Mouse (Mus musculus) hindbrain, embryonic 15.5 days (tissue): ENCODE data around the gene Hcfc2. TPM values are rescaled to one million over a fixed set of nuclear protein-coding genes. Genes with fewer than 3 reads are reported as not detected.

ENCODE experiments used
- ATAC-seq: fragments of 200-750 bp; cut with Nextera tagmentation; 2 replicates; pipeline ENCODE4 v1.8.0; 2017; ENCODE audit warnings: low read depth, moderate number of reproducible peaks, moderate TSS enrichment; ENCODE audit not compliant: low FRiP score
- H3K27ac ChIP-seq: fragments of 300-500 bp; sonication (generic); replicated peaks from 2 replicates; pipeline ENCODE4 v1.5.1; 2015; ENCODE audit warnings: mild to moderate bottlenecking, inconsistent platforms
- H3K27me3 ChIP-seq: fragments of 300-500 bp; sonication (generic); 2 replicates; pipeline ENCODE4 v1.6.1; 2015; ENCODE audit warnings: control low read depth, inconsistent platforms
- H3K36me3 ChIP-seq: fragments of 300-500 bp; sonication (generic); 2 replicates; pipeline ENCODE4 v1.6.1; 2015; ENCODE audit warnings: control low read depth, inconsistent platforms
- H3K4me1 ChIP-seq: fragments of 300-500 bp; sonication (generic); replicated peaks from 2 replicates; pipeline ENCODE4 v1.6.1; 2015; ENCODE audit warnings: control low read depth, inconsistent platforms
- H3K4me2 ChIP-seq: fragments of 300-500 bp; sonication (generic); 2 replicates; pipeline ENCODE4 v1.6.1; 2015; ENCODE audit warnings: moderate library complexity, mild to moderate bottlenecking, inconsistent platforms
- H3K4me3 ChIP-seq: fragments of 300-500 bp; sonication (generic); 2 replicates; pipeline ENCODE4 v1.5.1; 2015; ENCODE audit warnings: mild to moderate bottlenecking, inconsistent platforms
- H3K9ac ChIP-seq: fragments of 300-500 bp; sonication (generic); 2 replicates; pipeline ENCODE4 v1.6.1; 2015; ENCODE audit warnings: inconsistent platforms
- H3K9me3 ChIP-seq: fragments of 300-500 bp; sonication (generic); 2 replicates; pipeline ENCODE4 v1.6.1; 2016; ENCODE audit warnings: control low read depth, inconsistent platforms
- WGBS: fragments of 180-500 bp; shearing (Covaris S2); methylation state at CpG from one replicate; pipeline ENCODE4 v1.1.7; 2015; 5-methylcytosine and 5-hydroxymethylcytosine counted together
- polyA plus RNA-seq: library from polyadenylated mRNA; unstranded; fragments of >200 nt; fragmentation: Nextera tagmentation; extraction: Ambion mirVana; gene quantifications from 2 replicates; pipeline ENCODE4 v1.2.1, GENCODE M21; 2015

Gene Hcfc2
- polyA plus RNA-seq, 1 experiment from 2014 or later, result 35.9 TPM

DNA sequence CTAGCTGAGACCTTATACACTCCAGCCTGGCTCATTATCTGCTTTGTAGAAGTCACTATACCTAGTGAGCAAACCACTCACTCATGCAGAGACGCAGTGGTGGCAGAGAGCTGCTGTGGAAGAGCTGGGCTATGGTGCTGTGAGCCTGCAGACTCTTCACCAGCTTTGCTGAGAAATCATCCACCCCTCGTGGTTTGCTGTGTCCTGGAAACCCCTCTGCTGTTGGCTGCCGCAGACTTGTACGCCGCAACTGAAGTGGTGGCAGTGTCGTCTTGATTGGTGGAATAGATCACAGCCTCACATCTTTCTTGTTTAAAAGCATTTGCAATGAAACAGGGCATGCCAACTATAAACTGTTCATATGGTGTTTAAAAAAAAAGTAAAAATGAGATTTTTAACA lies 48.3 kb downstream of the Hcfc2 start:
- Histone ChIP-seq H3K9me3 (no peaks in the 10 kb centered on the region), H3K27ac (no peak overlapping the region), H3K9ac (no peak overlapping the region), H3K4me1 (no peaks in the 10 kb centered on the region), H3K4me3 (no peak overlapping the region), H3K36me3 (peaks cover 48% of the 10 kb centered on the region), H3K4me2 (no peak overlapping the region), H3K27me3 (no peaks in the 10 kb centered on the region)
- WGBS, result 90% methylated on average over 6 of the region's 6 CpGs
- no peak for ATAC-seq

GRCm38 (mm10) chr10:82745301-82745700 lies 49.3 kb downstream of the Hcfc2 start:
- ATAC-seq, result no peak
- no peak overlapping the region for H3K9ac ChIP-seq
- H3K4me2 ChIP-seq, result no peak overlapping the region
- no peaks in the 10 kb centered on the region for H3K27me3 ChIP-seq
- WGBS, result 86% methylated on average over 5 of the region's 5 CpGs
- no peak overlapping the region for H3K27ac ChIP-seq
- H3K36me3 ChIP-seq, result peaks cover 48% of the 10 kb centered on the region
- H3K4me3 ChIP-seq, result no peak overlapping the region
- H3K4me1 ChIP-seq, result no peaks in the 10 kb centered on the region
- no peaks in the 10 kb centered on the region for H3K9me3 ChIP-seq

GRCm38 (mm10) chr10:82746988-82747850 lies 51.3 kb downstream of the Hcfc2 start:
- peaks cover 61% of the 10 kb centered on the region for H3K36me3 ChIP-seq
- H3K9me3 ChIP-seq, result no peaks in the 10 kb centered on the region
- WGBS, result 91% methylated on average over 15 of the region's 15 CpGs
- no peak overlapping the region for H3K4me2 ChIP-seq
- no peak overlapping the region for H3K4me3 ChIP-seq
- no peaks in the 10 kb centered on the region for H3K4me1 ChIP-seq
- ATAC-seq, result no peak
- no peak overlapping the region for H3K27ac ChIP-seq
- H3K9ac ChIP-seq, result no peak overlapping the region
- no peaks in the 10 kb centered on the region for H3K27me3 ChIP-seq

- Histone ChIP-seq H3K36me3 (peaks cover 83% of the 10 kb centered on the region), H3K4me1 (no peaks in the 10 kb centered on the region), H3K9me3 (no peaks in the 10 kb centered on the region), H3K27me3 (no peaks in the 10 kb centered on the region), H3K27ac (no peak overlapping the region), H3K4me2 (no peak overlapping the region), H3K4me3 (no peak overlapping the region), H3K9ac (no peak overlapping the region)
- 88% methylated on average over 6 of the region's 6 CpGs for WGBS
- ATAC-seq, result no peak
Observed at GRCm38 (mm10) chr10:82750778-82751177, 54.8 kb downstream of the Hcfc2 start.

GRCm38 (mm10) chr10:82752921-82753320 lies 57.0 kb downstream of the Hcfc2 start:
- H3K4me3 ChIP-seq, result no peak overlapping the region
- no peak overlapping the region for H3K4me2 ChIP-seq
- no peak for ATAC-seq
- H3K27me3 ChIP-seq, result no peaks in the 10 kb centered on the region
- no peaks in the 10 kb centered on the region for H3K9me3 ChIP-seq
- H3K9ac ChIP-seq, result no peak overlapping the region
- peaks cover 8% of the 10 kb centered on the region; the same call in 1 of the 2 replicates for H3K4me1 ChIP-seq
- peaks cover 88% of the 10 kb centered on the region for H3K36me3 ChIP-seq
- H3K27ac ChIP-seq, result no peak overlapping the region
- 93% methylated on average over 3 of the region's 3 CpGs for WGBS

GRCm38 (mm10) chr10:82754642-82755041 lies 58.7 kb downstream of the Hcfc2 start:
- peaks cover 17% of the 10 kb centered on the region for H3K4me1 ChIP-seq
- no peak overlapping the region for H3K4me3 ChIP-seq
- no peak overlapping the region for H3K9ac ChIP-seq
- H3K36me3 ChIP-seq, result peaks cover 81% of the 10 kb centered on the region
- H3K9me3 ChIP-seq, result no peaks in the 10 kb centered on the region
- no peaks in the 10 kb centered on the region for H3K27me3 ChIP-seq
- WGBS, result 97% methylated on average over 1 of the region's 1 CpGs
- ATAC-seq, result no peak
- H3K4me2 ChIP-seq, result no peak overlapping the region
- H3K27ac ChIP-seq, result no peak overlapping the region

GRCm38 (mm10) chr10:82755213-82755890 lies 59.4 kb downstream of the Hcfc2 start:
- no peak overlapping the region for H3K27ac ChIP-seq
- H3K27me3 ChIP-seq, result no peaks in the 10 kb centered on the region
- no peak for ATAC-seq
- no peak overlapping the region for H3K9ac ChIP-seq
- H3K4me3 ChIP-seq, result no peak overlapping the region
- peaks cover 25% of the 10 kb centered on the region for H3K4me1 ChIP-seq
- H3K36me3 ChIP-seq, result peaks cover 78% of the 10 kb centered on the region
- 91% methylated on average over 11 of the region's 11 CpGs for WGBS
- H3K4me2 ChIP-seq, result no peak overlapping the region
- H3K9me3 ChIP-seq, result no peaks in the 10 kb centered on the region

- ATAC-seq, result no peak
- Histone ChIP-seq H3K27me3 (no peaks in the 10 kb centered on the region), H3K36me3 (peaks cover 67% of the 10 kb centered on the region), H3K9ac (no peak overlapping the region), H3K27ac (no peak overlapping the region), H3K9me3 (no peaks in the 10 kb centered on the region), H3K4me2 (no peak overlapping the region), H3K4me1 (peaks cover 36% of the 10 kb centered on the region), H3K4me3 (no peak overlapping the region)
- 87% methylated on average over 9 of the region's 9 CpGs for WGBS
Observed at GRCm38 (mm10) chr10:82756466-82756865, 60.5 kb downstream of the Hcfc2 start.

DNA sequence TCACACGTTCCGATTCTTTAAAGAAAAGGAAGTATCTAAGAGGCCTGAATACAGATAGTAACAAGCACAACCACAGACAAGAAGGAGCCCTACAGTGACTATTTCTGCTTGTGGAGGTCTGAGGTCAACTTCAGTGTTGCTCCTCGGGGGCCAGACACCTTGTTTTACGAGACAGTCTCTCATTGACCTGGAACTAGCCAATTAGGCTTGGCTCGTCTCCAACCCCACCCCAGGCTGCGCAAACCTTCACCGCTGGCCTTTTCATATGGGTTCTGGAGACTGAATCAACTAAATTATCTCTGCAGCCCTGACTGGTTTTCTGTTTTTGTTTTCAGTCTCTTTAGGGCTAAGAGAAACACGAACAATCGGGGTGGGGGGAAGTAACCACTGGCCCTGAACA lies 61.4 kb downstream of the Hcfc2 start:
- H3K4me2 ChIP-seq, result no peak overlapping the region
- WGBS, result 70% methylated on average over 9 of the region's 9 CpGs
- no peak for ATAC-seq
- H3K4me3 ChIP-seq, result no peak overlapping the region
- H3K4me1 ChIP-seq, result peaks cover 43% of the 10 kb centered on the region
- no peak overlapping the region for H3K9ac ChIP-seq
- no peak overlapping the region for H3K27ac ChIP-seq
- peaks cover 59% of the 10 kb centered on the region for H3K36me3 ChIP-seq
- no peaks in the 10 kb centered on the region for H3K27me3 ChIP-seq
- no peaks in the 10 kb centered on the region for H3K9me3 ChIP-seq

- no peaks in the 10 kb centered on the region for H3K27me3 ChIP-seq
- peaks cover 48% of the 10 kb centered on the region for H3K4me1 ChIP-seq
- H3K36me3 ChIP-seq, result peaks cover 50% of the 10 kb centered on the region
- no peak overlapping the region for H3K4me3 ChIP-seq
- no peak overlapping the region for H3K9ac ChIP-seq
- no peak for ATAC-seq
- H3K9me3 ChIP-seq, result no peaks in the 10 kb centered on the region
- 75% methylated on average over 6 of the region's 6 CpGs for WGBS
- H3K27ac ChIP-seq, result no peak overlapping the region
- no peak overlapping the region for H3K4me2 ChIP-seq
Observed at GRCm38 (mm10) chr10:82758368-82758767, 62.4 kb downstream of the Hcfc2 start.

GRCm38 (mm10) chr10:82758878-82759277 lies 62.9 kb downstream of the Hcfc2 start:
- H3K4me3 ChIP-seq, result no peak overlapping the region
- no peak overlapping the region for H3K9ac ChIP-seq
- H3K4me1 ChIP-seq, result peaks cover 48% of the 10 kb centered on the region
- no peak overlapping the region for H3K27ac ChIP-seq
- no peaks in the 10 kb centered on the region for H3K27me3 ChIP-seq
- WGBS, result 98% methylated on average over 3 of the region's 3 CpGs
- no peak for ATAC-seq
- no peaks in the 10 kb centered on the region for H3K9me3 ChIP-seq
- no peak overlapping the region for H3K4me2 ChIP-seq
- peaks cover 45% of the 10 kb centered on the region for H3K36me3 ChIP-seq

DNA sequence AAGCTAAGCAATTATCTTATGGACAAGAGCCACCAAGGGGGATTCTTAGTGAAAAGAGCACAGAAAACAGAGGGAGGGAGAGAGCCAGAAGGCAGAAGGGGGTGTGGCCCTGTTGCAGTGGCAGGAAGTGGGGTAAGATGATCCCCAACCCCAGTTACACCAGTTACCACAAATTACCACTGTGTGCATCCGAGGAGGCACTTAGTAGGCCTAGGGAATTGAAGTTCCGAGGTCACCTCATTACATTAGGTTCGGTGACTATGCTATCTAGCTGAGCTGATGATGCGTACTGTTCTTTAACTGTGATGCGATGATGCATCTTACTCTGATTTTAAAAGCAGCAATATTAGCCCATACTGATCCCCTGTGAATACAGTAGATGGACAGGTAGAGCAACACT lies 63.7 kb downstream of the Hcfc2 start:
- Histone ChIP-seq H3K27me3 (no peaks in the 10 kb centered on the region), H3K27ac (no peak overlapping the region), H3K9ac (no peak overlapping the region), H3K9me3 (no peaks in the 10 kb centered on the region), H3K4me1 (peaks cover 53% of the 10 kb centered on the region), H3K4me2 (peak overlapping the region; percentile 84; the same call in 1 of the 2 replicates), H3K36me3 (peaks cover 37% of the 10 kb centered on the region), H3K4me3 (no peak overlapping the region)
- no peak for ATAC-seq
- WGBS, result 93% methylated on average over 5 of the region's 5 CpGs
